Mouse (Mus musculus) E14TG2a.4 (cell line): ENCODE measurements around the gene Ano1.

Source experiments
- CTCF ChIP-seq: conservative IDR thresholded peaks from 2 replicates; pipeline ENCODE4 v1.5.1; 2014; ENCODE audit warnings: low read length
- NANOG ChIP-seq: IDR thresholded peaks from 2 replicates; pipeline ENCODE4 v1.6.1; 2014; ENCODE audit warnings: borderline replicate concordance, low read length, mixed read lengths

DNA sequence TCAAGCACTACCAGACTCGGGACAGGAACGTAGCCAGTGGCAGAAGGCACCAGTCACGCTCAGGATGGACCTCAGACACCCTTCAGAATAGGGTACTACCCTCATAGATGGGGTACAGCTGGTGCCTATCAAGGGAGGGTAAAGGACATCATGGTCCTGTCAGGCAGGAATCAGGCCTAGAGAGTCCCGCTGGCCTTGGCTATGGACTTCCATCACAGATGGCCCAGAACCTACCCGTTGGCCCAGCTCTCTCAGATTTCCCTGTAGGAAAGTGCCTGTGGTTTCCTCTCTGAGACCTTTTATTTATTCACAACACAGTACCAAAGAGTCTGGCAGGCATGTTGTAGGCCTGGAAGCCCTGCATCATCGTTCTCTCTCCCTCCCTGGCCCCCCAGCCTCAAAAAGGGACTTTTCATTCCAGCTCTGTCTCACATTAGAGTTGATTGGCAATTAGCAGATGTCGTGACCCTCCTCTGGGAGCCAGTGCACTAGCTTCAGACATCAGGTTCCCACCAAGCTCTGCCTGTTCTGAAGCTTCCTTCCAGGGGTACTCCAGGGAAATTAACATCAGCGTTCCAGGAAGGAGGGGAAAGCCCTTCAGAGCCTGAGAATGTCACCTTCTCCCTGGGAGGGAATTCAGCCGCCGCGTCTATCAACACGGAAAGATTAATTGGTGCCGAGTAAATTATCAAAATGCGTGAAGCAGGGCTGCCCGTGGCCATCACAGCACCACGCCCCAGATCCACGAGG lies 45.4 kb upstream of the Ano1 start:
- TF ChIP-seq CTCF (no peak), NANOG (no peak)
